Mouse (Mus musculus): ENCODE measurements around the gene Gng4.
A peak's percentile ranks its signal among the peaks of the same experiment; 100 is the strongest.

Gene Gng4

GRCm38 (mm10) chr13:13818696-13819095 is 34.8 kb downstream of the Gng4 start:
- no peak for DNase-seq (ENCODE audit: low spot score)

- DNase-seq (ENCODE audit: low spot score), result no peak
These were observed 36.6 kb downstream of the Gng4 start for GRCm38 (mm10) chr13:13820234-13821123.

- no peak for DNase-seq (ENCODE audit: low spot score)
These were observed 41.1 kb downstream of the Gng4 start for GRCm38 (mm10) chr13:13824946-13825345.

- DNase-seq (ENCODE audit: low spot score), result no peak
These were observed 42.7 kb downstream of the Gng4 start for GRCm38 (mm10) chr13:13826533-13826932.

GRCm38 (mm10) chr13:13828125-13828524 is 44.3 kb downstream of the Gng4 start:
- DNase-seq (ENCODE audit: low spot score), result no peak

- DNase-seq (ENCODE audit: low spot score), result no peak
These were observed 46.7 kb downstream of the Gng4 start for GRCm38 (mm10) chr13:13830469-13831074.

- DNase-seq (ENCODE audit: low spot score), result no peak
These were observed 51.3 kb downstream of the Gng4 start for GRCm38 (mm10) chr13:13835180-13835579.

- no peak for DNase-seq (ENCODE audit: low spot score)
These were observed 61.2 kb downstream of the Gng4 start for GRCm38 (mm10) chr13:13845021-13845420.

GRCm38 (mm10) chr13:13847075-13847599 is 63.3 kb downstream of the Gng4 start:
- DNase-seq (ENCODE audit: low spot score), result no peak

GRCm38 (mm10) chr13:13857190-13857589 is 73.3 kb downstream of the Gng4 start:
- no peak for DNase-seq (ENCODE audit: low spot score)

GRCm38 (mm10) chr13:13862346-13862745 is 78.5 kb downstream of the Gng4 start:
- DNase-seq (ENCODE audit: low spot score), result no peak

- DNase-seq (ENCODE audit: low spot score), result no peak
These were observed 79.1 kb downstream of the Gng4 start for GRCm38 (mm10) chr13:13862941-13863340.

- no peak for DNase-seq (ENCODE audit: low spot score)
These were observed 82.5 kb downstream of the Gng4 start for GRCm38 (mm10) chr13:13866339-13866738.

GRCm38 (mm10) chr13:13867078-13867759 is 83.4 kb downstream of the Gng4 start:
- DNase-seq (ENCODE audit: low spot score), result no peak

- peak; percentile 44 for DNase-seq (ENCODE audit: low spot score)
These were observed 84.1 kb downstream of the Gng4 start for GRCm38 (mm10) chr13:13867922-13868321.
